Mouse (Mus musculus) macrophage (primary cell): ENCODE data around the gene Cpsf3. TPM values are rescaled to one million over a fixed set of nuclear protein-coding genes. Genes with fewer than 3 reads are reported as not detected.
A peak's percentile ranks its signal among the peaks of the same experiment; 100 is the strongest.

Experiments used
- H3K27ac ChIP-seq: fragments of 350-480 bp; formaldehyde crosslinking; 2 replicates; pipeline ENCODE4 v1.9.0; 2021
- H3K36me3 ChIP-seq: fragments of 350-480 bp; formaldehyde crosslinking; 2 replicates; pipeline ENCODE4 v1.9.0; 2021; ENCODE audit errors: inconsistent target
- H3K4me3 ChIP-seq: fragments of 350-480 bp; formaldehyde crosslinking; 2 replicates; pipeline ENCODE4 v1.9.0; 2021; ENCODE audit errors: inconsistent target
- H3K79me2 ChIP-seq: fragments of 350-480 bp; formaldehyde crosslinking; 2 replicates; pipeline ENCODE4 v1.9.0; 2021; ENCODE audit errors: inconsistent target
- WGBS: methylation state at CpG from one replicate; pipeline ENCODE4 v1.1.7; 2026; ENCODE audit warnings: inconsistent platforms; ENCODE audit not compliant: missing documents; 5-methylcytosine and 5-hydroxymethylcytosine counted together
- polyA plus RNA-seq: library from polyadenylated mRNA; stranded (reverse); fragments of 250-400 nt; gene quantifications from 3 replicates; pipeline ENCODE4 v1.2.4, GENCODE M21; 2018; ENCODE audit warnings: inconsistent platforms

The Cpsf3 gene
- polyA plus RNA-seq, 1 experiment from 2014 or later: 58.9 TPM

GRCm38 (mm10) chr12:21333766-21334165 is 48.6 kb downstream of the Cpsf3 start:
- peaks cover 53% of the 10 kb centered on the region for H3K36me3 ChIP-seq
- no peak overlapping the region for H3K4me3 ChIP-seq
- peaks cover 10% of the 10 kb centered on the region; the same call in 1 of the 2 replicates for H3K79me2 ChIP-seq
- H3K27ac ChIP-seq: no peak overlapping the region
- WGBS: 97% methylated on average over 5 of the region's 5 CpGs

DNA sequence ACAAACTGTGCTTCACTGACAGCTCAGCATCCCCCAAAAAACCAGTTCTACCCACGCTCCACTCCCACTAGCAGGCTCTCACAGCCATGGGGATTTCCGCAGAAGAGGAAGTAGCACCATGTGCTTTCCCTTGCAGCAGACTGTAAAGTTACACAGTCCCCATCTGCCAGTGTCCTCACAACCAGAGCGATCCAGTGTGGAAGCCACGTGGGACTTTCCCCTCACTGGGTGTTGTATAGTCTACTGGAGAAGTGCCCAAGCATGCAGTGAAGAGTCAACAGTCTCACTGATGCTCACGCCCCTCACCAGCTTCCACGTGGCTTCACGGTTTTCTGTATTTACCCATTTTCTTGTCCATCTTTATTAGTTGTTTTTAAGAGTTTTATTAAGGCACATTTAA is 50.7 kb downstream of the Cpsf3 start:
- H3K4me3 ChIP-seq: no peak overlapping the region
- H3K79me2 ChIP-seq: peaks cover 16% of the 10 kb centered on the region; the same call in 1 of the 2 replicates
- H3K36me3 ChIP-seq: peaks cover 53% of the 10 kb centered on the region
- H3K27ac ChIP-seq: peak overlapping the region; percentile 42
- 20% methylated on average over 7 of the region's 7 CpGs for WGBS

DNA sequence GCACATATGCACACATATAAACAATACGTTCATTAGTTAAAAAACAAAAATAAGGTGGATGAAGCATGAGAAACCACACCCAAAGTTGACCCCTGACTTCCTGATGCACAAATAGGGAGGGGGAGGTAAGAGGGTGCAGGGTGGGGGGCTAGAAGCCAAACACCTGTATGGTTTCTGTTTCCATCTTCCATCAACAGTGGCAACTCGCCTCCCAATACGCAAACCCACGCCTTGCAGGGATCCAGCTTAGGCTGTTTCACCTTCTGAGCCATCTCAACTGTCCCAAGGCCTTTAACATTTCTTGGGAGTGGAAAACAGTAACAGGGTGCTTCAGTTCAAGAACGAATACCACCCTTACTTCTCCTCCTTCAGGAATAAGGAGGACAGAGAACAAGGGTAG is 52.0 kb downstream of the Cpsf3 start:
- 98% methylated on average over 5 of the region's 5 CpGs for WGBS
- Histone ChIP-seq H3K79me2 (peaks cover 16% of the 10 kb centered on the region; the same call in 1 of the 2 replicates), H3K36me3 (peaks cover 52% of the 10 kb centered on the region), H3K27ac (no peak overlapping the region), H3K4me3 (no peak overlapping the region)

GRCm38 (mm10) chr12:21340674-21341073 is 55.5 kb downstream of the Cpsf3 start:
- Histone ChIP-seq H3K4me3 (no peak overlapping the region), H3K79me2 (peaks cover 10% of the 10 kb centered on the region; the same call in 1 of the 2 replicates), H3K36me3 (peaks cover 63% of the 10 kb centered on the region), H3K27ac (no peak overlapping the region)
- WGBS: 93% methylated on average over 5 of the region's 5 CpGs

DNA sequence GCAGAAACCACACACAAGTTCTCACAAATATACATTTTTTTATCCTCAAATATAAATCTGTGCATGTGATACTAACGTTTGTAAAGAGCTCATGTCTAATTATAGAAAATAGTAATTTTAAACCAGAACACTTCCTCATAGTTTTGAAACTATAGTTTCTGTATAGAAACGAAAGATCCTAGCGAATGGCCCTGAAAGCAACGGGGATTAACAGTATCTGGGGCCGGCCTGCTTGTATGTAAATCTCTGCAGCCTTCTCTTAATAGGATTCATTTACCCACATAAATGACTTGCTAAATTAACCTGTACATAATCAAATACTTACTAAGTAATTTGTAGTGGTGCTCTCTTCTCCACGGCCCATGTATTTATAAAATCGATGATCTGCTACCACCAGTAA is 61.8 kb downstream of the Cpsf3 start:
- 58% methylated on average over 6 of the region's 7 CpGs for WGBS
- Histone ChIP-seq H3K4me3 (no peak overlapping the region), H3K36me3 (peaks cover 65% of the 10 kb centered on the region), H3K79me2 (peaks cover 37% of the 10 kb centered on the region; the same call in 1 of the 2 replicates), H3K27ac (peak overlapping the region; percentile 27; the same call in 1 of the 2 replicates)

GRCm38 (mm10) chr12:21350113-21350876 is 65.1 kb downstream of the Cpsf3 start:
- no peak overlapping the region for H3K4me3 ChIP-seq
- H3K36me3 ChIP-seq: peaks cover 71% of the 10 kb centered on the region
- H3K79me2 ChIP-seq: peaks cover 60% of the 10 kb centered on the region; the same call in 1 of the 2 replicates
- H3K27ac ChIP-seq: no peak overlapping the region
- WGBS: 100% methylated on average over 7 of the region's 7 CpGs

DNA sequence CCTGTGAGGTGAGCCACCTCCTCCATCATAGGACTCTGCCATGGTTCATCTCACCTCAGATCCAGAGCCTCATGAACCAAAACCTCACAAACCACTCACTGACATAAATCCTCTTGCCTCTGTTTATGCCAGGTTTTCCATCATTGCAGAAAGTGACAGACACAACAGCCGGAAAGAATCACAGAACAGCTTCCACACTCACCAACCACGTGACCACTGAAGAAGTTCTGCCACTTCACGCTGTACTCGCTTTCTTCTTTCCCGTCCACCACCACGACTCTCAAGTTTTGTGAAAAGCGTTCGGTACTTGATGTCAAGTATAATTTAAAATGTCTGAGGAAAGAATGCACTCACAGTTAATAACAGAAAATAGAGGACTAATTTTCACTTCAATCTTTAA is 68.5 kb downstream of the Cpsf3 start:
- 95% methylated on average over 7 of the region's 8 CpGs for WGBS
- Histone ChIP-seq H3K27ac (no peak overlapping the region), H3K4me3 (no peak overlapping the region), H3K36me3 (peaks cover 67% of the 10 kb centered on the region), H3K79me2 (peaks cover 84% of the 10 kb centered on the region)

DNA sequence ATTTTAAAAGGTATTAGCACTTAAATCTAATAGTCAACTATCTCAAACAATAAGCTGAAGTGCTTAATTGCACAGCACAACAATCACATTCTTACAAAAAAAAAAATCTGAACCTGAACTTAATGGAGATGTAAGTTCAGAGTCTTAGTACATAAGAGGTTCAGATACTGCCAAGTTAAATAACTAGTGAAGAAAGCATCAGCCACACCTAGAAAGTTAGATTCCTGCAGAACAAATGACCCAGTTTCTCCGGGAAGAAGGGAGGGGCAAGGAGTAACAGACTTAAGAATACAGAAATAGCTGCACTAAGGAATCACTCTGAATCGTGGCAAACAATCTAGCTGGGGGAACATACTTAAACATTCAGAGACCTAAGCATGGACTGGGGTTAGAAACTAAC is 77.5 kb downstream of the Cpsf3 start:
- 73% methylated on average over 2 of the region's 2 CpGs for WGBS
- no peak overlapping the region for H3K27ac ChIP-seq
- H3K79me2 ChIP-seq: peaks cover 100% of the 10 kb centered on the region
- H3K36me3 ChIP-seq: peaks cover 8% of the 10 kb centered on the region
- H3K4me3 ChIP-seq: no peak overlapping the region

DNA sequence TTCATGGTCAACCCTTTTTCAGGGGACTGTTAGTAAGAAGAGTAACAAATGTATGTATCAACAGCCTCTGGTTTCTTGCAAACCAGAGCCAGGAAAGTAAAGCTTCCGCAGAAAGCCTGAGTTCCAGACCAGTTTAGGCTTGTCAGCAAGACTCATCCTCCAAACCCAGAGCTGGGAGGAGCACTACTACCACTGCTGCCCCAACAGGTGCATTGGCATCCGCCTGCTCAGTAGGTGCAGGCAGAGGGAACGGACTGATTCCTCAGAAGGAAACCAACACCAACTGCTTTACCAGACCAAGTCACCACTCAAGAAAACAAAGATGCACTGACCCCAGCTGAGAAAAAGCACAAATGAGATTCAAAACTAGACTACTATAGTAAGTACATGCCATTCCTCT is 78.0 kb downstream of the Cpsf3 start:
- H3K27ac ChIP-seq: no peak overlapping the region
- WGBS: 100% methylated on average over 3 of the region's 3 CpGs
- H3K79me2 ChIP-seq: peaks cover 100% of the 10 kb centered on the region
- H3K4me3 ChIP-seq: no peak overlapping the region
- H3K36me3 ChIP-seq: peaks cover 8% of the 10 kb centered on the region

Other genes with a start within 250 kb of the Cpsf3 start
- gene Itgb1bp1, start 893 bp downstream of the Cpsf3 start, polyA plus RNA-seq: 36.8 to 42.4 TPM (median 38.6 TPM) in 3 replicates
- 30.1 to 45.1 TPM (median 38.8 TPM) in 3 replicates for gene Iah1, start 31.0 kb downstream of the Cpsf3 start, polyA plus RNA-seq
- 84.3 to 118 TPM (median 89.4 TPM) in 3 replicates for gene Adam17, start 88.2 kb downstream of the Cpsf3 start, polyA plus RNA-seq
- gene Ywhaq, start 132.2 kb downstream of the Cpsf3 start, polyA plus RNA-seq: 139 to 167 TPM (median 141 TPM) in 3 replicates